Mouse (Mus musculus): ENCODE results near the gene Cobl. TPM values are rescaled to one million over a fixed set of nuclear protein-coding genes. Genes with fewer than 3 reads are reported as not detected.

The Cobl gene
- polyA plus RNA-seq, 1 experiment: 1.2 TPM

DNA sequence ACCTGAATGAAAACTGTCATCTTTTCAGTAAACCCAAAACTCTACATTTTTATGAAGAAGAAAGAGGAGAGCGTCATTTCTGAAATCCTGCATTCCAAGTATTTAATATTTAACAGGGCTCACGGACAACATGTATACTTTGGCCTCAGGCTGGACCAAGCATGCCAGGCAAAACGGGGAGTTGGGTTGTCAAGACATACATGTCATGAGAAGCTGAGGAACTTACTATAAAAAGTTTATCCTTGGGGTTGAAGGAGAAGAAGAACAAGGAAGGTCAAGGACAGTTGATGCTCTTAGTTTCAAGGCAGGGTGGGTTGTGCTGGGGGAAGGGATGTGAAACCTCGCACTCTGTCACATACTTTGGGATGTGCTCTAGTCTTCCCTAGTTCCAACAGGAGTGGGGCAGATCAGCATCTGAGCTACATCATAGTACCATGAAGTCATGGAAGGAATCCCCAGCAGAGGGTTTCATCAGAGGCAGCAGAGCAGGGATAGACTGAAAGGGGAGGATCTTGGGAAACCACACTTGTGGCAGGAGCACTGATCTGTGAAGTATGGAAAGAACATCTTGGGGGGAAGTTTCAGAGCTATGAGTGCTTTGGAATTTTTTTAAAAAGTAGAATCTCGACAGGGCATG is 9.7 kb upstream of the Cobl start:
- H3K4me3 ChIP-seq (ENCODE audit: control insufficient read depth, low read depth, low read length): no peak overlapping the region
- no peaks in the 10 kb centered on the region for H3K36me3 ChIP-seq (ENCODE audit: control insufficient read depth, insufficient read depth, low read length)
- TF ChIP-seq POLR2A (IDR thresholded peaks at IDR 0.05; ENCODE audit: control insufficient read depth, low read depth, low read length): no peak
- no peak for TF ChIP-seq CTCF (IDR thresholded peaks at IDR 0.05; ENCODE audit: control insufficient read depth, insufficient read depth, insufficient replicate concordance, low read depth, low read length)
- H3K4me1 ChIP-seq (ENCODE audit: control insufficient read depth, insufficient read depth, low read length): no peaks in the 10 kb centered on the region
- no peaks in the 10 kb centered on the region for H3K27me3 ChIP-seq (ENCODE audit: control insufficient read depth, insufficient read depth, low read length)
- H3K27ac ChIP-seq (ENCODE audit: control insufficient read depth, insufficient read depth, low read depth, low read length): no peak overlapping the region

DNA sequence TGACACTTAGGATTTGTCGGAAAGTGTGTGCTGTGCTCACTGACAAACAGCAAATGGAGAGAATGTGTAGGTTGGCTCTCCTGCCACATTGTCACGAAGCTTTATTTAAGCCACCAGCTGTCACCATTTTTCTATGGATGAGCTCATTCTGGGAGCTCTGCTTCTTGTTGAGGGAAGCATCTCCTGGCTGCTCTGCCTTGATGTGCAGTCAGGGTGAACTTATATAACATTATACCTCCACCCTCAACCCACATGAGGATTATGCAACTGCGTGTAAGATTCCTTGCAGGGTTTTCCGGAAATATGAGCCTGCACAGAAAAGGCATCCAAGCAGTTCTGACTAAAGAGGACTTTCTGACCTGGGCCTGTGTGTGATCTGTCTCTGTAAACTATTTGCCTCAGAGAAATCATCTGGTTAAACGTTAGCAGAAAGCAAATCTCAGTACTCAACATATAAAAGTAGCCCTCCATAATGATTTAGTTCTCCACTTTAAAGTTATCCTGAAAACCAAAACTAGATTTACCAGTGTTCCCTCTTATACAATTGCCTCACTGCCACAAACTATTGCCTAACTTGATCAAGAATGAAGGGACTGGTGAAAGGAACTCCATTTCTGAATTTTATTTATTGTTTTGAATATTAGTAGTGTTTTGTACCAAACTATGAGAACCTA is 9.0 kb upstream of the Cobl start:
- Histone ChIP-seq H3K4me3 (ENCODE audit: control insufficient read depth, low read depth, low read length) (no peak overlapping the region), H3K4me1 (ENCODE audit: control insufficient read depth, insufficient read depth, low read length) (no peaks in the 10 kb centered on the region), H3K36me3 (ENCODE audit: control insufficient read depth, insufficient read depth, low read length) (no peaks in the 10 kb centered on the region), H3K27me3 (ENCODE audit: control insufficient read depth, insufficient read depth, low read length) (no peaks in the 10 kb centered on the region), H3K27ac (ENCODE audit: control insufficient read depth, insufficient read depth, low read depth, low read length) (no peak overlapping the region)
- TF ChIP-seq CTCF (IDR thresholded peaks at IDR 0.05; ENCODE audit: control insufficient read depth, insufficient read depth, insufficient replicate concordance, low read depth, low read length) (no peak), POLR2A (IDR thresholded peaks at IDR 0.05; ENCODE audit: control insufficient read depth, low read depth, low read length) (no peak)

DNA sequence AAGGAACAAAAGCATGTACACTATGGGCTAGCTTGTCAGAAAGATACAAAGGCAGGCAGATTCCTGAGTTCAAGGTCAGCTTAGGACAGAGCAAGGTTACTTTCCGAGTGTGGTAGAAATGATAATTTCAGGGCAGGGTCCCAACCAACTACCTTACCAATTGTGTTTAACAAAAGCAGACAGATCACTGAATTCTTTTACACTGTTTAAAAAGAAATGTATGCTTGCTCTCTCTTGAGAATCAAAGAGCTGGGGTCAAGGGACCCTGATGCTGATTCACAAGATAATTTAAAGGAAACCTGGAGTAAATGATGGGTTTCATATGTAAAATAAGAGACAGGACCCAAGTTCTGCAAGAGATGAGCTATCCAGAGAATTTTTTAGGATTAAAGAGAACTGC is 4.9 kb upstream of the Cobl start:
- Histone ChIP-seq H3K4me3 (ENCODE audit: control insufficient read depth, low read depth, low read length) (no peak overlapping the region), H3K4me1 (ENCODE audit: control insufficient read depth, insufficient read depth, low read length) (no peaks in the 10 kb centered on the region), H3K27me3 (ENCODE audit: control insufficient read depth, insufficient read depth, low read length) (no peaks in the 10 kb centered on the region), H3K36me3 (ENCODE audit: control insufficient read depth, insufficient read depth, low read length) (no peaks in the 10 kb centered on the region), H3K27ac (ENCODE audit: control insufficient read depth, insufficient read depth, low read depth, low read length) (no peak overlapping the region)
- TF ChIP-seq CTCF (IDR thresholded peaks at IDR 0.05; ENCODE audit: control insufficient read depth, insufficient read depth, insufficient replicate concordance, low read depth, low read length): no peak
- TF ChIP-seq POLR2A (IDR thresholded peaks at IDR 0.05; ENCODE audit: control insufficient read depth, low read depth, low read length): no peak

- Histone ChIP-seq H3K4me1 (ENCODE audit: control insufficient read depth, insufficient read depth, low read length) (peaks cover 7% of the 10 kb centered on the region), H3K27ac (ENCODE audit: control insufficient read depth, insufficient read depth, low read depth, low read length) (no peak overlapping the region), H3K36me3 (ENCODE audit: control insufficient read depth, insufficient read depth, low read length) (no peaks in the 10 kb centered on the region), H3K27me3 (ENCODE audit: control insufficient read depth, insufficient read depth, low read length) (no peaks in the 10 kb centered on the region), H3K4me3 (ENCODE audit: control insufficient read depth, low read depth, low read length) (no peak overlapping the region)
- no peak for TF ChIP-seq POLR2A (IDR thresholded peaks at IDR 0.05; ENCODE audit: control insufficient read depth, low read depth, low read length)
- TF ChIP-seq CTCF (IDR thresholded peaks at IDR 0.05; ENCODE audit: control insufficient read depth, insufficient read depth, insufficient replicate concordance, low read depth, low read length): no peak
Observed at GRCm38 (mm10) chr11:12468661-12469060, 3.9 kb upstream of the Cobl start.

- H3K4me3 ChIP-seq (ENCODE audit: control insufficient read depth, low read depth, low read length): no peak overlapping the region
- no peak for TF ChIP-seq CTCF (IDR thresholded peaks at IDR 0.05; ENCODE audit: control insufficient read depth, insufficient read depth, insufficient replicate concordance, low read depth, low read length)
- TF ChIP-seq POLR2A (IDR thresholded peaks at IDR 0.05; ENCODE audit: control insufficient read depth, low read depth, low read length): no peak
- peaks cover 8% of the 10 kb centered on the region for H3K4me1 ChIP-seq (ENCODE audit: control insufficient read depth, insufficient read depth, low read length)
- H3K36me3 ChIP-seq (ENCODE audit: control insufficient read depth, insufficient read depth, low read length): no peaks in the 10 kb centered on the region
- no peak overlapping the region for H3K27ac ChIP-seq (ENCODE audit: control insufficient read depth, insufficient read depth, low read depth, low read length)
- H3K27me3 ChIP-seq (ENCODE audit: control insufficient read depth, insufficient read depth, low read length): no peaks in the 10 kb centered on the region
Observed at GRCm38 (mm10) chr11:12467836-12468235, 3.1 kb upstream of the Cobl start.

- peaks cover 8% of the 10 kb centered on the region for H3K4me1 ChIP-seq (ENCODE audit: control insufficient read depth, insufficient read depth, low read length)
- no peaks in the 10 kb centered on the region for H3K36me3 ChIP-seq (ENCODE audit: control insufficient read depth, insufficient read depth, low read length)
- no peaks in the 10 kb centered on the region for H3K27me3 ChIP-seq (ENCODE audit: control insufficient read depth, insufficient read depth, low read length)
- H3K27ac ChIP-seq (ENCODE audit: control insufficient read depth, insufficient read depth, low read depth, low read length): no peak overlapping the region
- no peak overlapping the region for H3K4me3 ChIP-seq (ENCODE audit: control insufficient read depth, low read depth, low read length)
- TF ChIP-seq CTCF (IDR thresholded peaks at IDR 0.05; ENCODE audit: control insufficient read depth, insufficient read depth, insufficient replicate concordance, low read depth, low read length): no peak
- no peak for TF ChIP-seq POLR2A (IDR thresholded peaks at IDR 0.05; ENCODE audit: control insufficient read depth, low read depth, low read length)
Observed at GRCm38 (mm10) chr11:12467217-12467616, 2.5 kb upstream of the Cobl start.

GRCm38 (mm10) chr11:12466606-12467005 is 1.8 kb upstream of the Cobl start:
- TF ChIP-seq CTCF (IDR thresholded peaks at IDR 0.05; ENCODE audit: control insufficient read depth, insufficient read depth, insufficient replicate concordance, low read depth, low read length) (no peak), POLR2A (IDR thresholded peaks at IDR 0.05; ENCODE audit: control insufficient read depth, low read depth, low read length) (no peak)
- Histone ChIP-seq H3K4me3 (ENCODE audit: control insufficient read depth, low read depth, low read length) (no peak overlapping the region), H3K4me1 (ENCODE audit: control insufficient read depth, insufficient read depth, low read length) (peaks cover 8% of the 10 kb centered on the region), H3K36me3 (ENCODE audit: control insufficient read depth, insufficient read depth, low read length) (no peaks in the 10 kb centered on the region), H3K27me3 (ENCODE audit: control insufficient read depth, insufficient read depth, low read length) (no peaks in the 10 kb centered on the region), H3K27ac (ENCODE audit: control insufficient read depth, insufficient read depth, low read depth, low read length) (no peak overlapping the region)

All from testis, adult 2 months (tissue).